ENCODE assay signal across 30 mouse cellular contexts in the genomic region with DNA sequence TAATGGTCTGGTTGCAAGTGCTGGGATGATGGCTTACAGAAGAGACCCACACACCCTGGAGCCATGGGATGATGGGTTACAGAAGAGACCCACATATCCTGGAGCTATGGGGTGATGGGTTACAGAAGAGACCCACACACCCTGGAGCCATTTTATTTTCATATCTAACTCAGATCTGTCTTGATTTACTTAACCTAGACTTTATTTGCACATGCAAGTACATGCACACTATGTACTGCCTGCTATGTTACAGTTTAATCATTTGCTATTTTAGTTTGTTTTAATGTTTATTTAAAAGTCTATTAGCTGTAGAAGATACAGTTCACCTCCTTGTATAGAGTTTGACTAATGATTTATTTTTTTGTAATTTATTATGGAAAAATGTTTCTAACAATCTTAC.
"Had no signal": no experiment of that assay in that cellular context is flagged by ENCODE, and none has a peak within 500 bp of the region (broad histone marks: within the 10 kb centered on the region; RNA-seq: fewer than 3 reads in every experiment).

No protein-coding gene starts in this region.

- H3K27ac ChIP-seq: left cerebral cortex, adult 2 months; limb, embryonic 10.5 days; limb, embryonic 12.5 days; limb, embryonic 13.5 days; limb, embryonic 15.5 days; liver, embryonic 13.5 days; liver, embryonic 14.5 days; lung, embryonic 15.5 days; macrophage; midbrain, embryonic 10.5 days; midbrain, embryonic 12.5 days; midbrain, embryonic 13.5 days; midbrain, embryonic 15.5 days; neural tube, embryonic 12.5 days had no signal

- H3K4me3 ChIP-seq: left cerebral cortex, adult 2 months; limb, embryonic 10.5 days; limb, embryonic 12.5 days; limb, embryonic 13.5 days; limb, embryonic 15.5 days; liver, embryonic 13.5 days; liver, embryonic 15.5 days; lung, embryonic 15.5 days; megakaryocyte, embryonic 14.5 days; midbrain, embryonic 10.5 days; midbrain, embryonic 12.5 days; midbrain, embryonic 13.5 days; midbrain, embryonic 15.5 days; myocyte; neural tube, embryonic 12.5 days had no signal

- H3K27me3 ChIP-seq: limb, embryonic 12.5 days; limb, embryonic 13.5 days; limb, embryonic 15.5 days; liver, embryonic 13.5 days; liver, embryonic 15.5 days; lung, embryonic 15.5 days; megakaryocyte, embryonic 14.5 days; midbrain, embryonic 12.5 days; midbrain, embryonic 13.5 days; midbrain, embryonic 15.5 days; neural tube, embryonic 12.5 days had no signal

- H3K9ac ChIP-seq: limb, embryonic 12.5 days; limb, embryonic 13.5 days; limb, embryonic 15.5 days; liver, embryonic 13.5 days; liver, embryonic 14.5 days; liver, embryonic 15.5 days; lung, embryonic 14.5 days; lung, embryonic 15.5 days; midbrain, embryonic 12.5 days; midbrain, embryonic 13.5 days; midbrain, embryonic 15.5 days; neural tube, embryonic 12.5 days had no signal

- H3K4me1 ChIP-seq: midbrain, embryonic 10.5 days; midbrain, embryonic 15.5 days; neural tube, embryonic 12.5 days had no signal

- DNase-seq: layer of hippocampus, postnatal 36 days; left cerebral cortex, postnatal 4 days; liver, embryonic 13.5 days; lung, adult 18-20 months; lung, adult 2 months; lung, embryonic 14.5 days; lung, postnatal 10 days; lung, postnatal 14 days; lung, postnatal 36 days; lung, postnatal 4 days; midbrain, embryonic 14.5 days had no signal

- H3K36me3 ChIP-seq: limb, embryonic 12.5 days; limb, embryonic 13.5 days; limb, embryonic 15.5 days; lung, embryonic 15.5 days; midbrain, embryonic 12.5 days; midbrain, embryonic 13.5 days; midbrain, embryonic 15.5 days; neural tube, embryonic 12.5 days had no signal

- ATAC-seq: lung, postnatal 0 days; midbrain, embryonic 13.5 days; midbrain, embryonic 15.5 days; midbrain, embryonic 16.5 days had no signal

- H3K4me2 ChIP-seq: limb, embryonic 12.5 days; limb, embryonic 13.5 days; limb, embryonic 15.5 days; liver, embryonic 13.5 days; liver, embryonic 15.5 days; lung, embryonic 14.5 days; lung, embryonic 15.5 days; midbrain, embryonic 11.5 days; midbrain, embryonic 12.5 days; midbrain, embryonic 13.5 days; midbrain, embryonic 15.5 days; neural tube, embryonic 12.5 days had no signal

- H3K9me3 ChIP-seq: limb, embryonic 10.5 days; limb, embryonic 12.5 days; limb, embryonic 13.5 days; limb, embryonic 15.5 days; liver, embryonic 13.5 days; liver, embryonic 15.5 days; lung, embryonic 15.5 days; megakaryocyte, embryonic 14.5 days; midbrain, embryonic 10.5 days; midbrain, embryonic 12.5 days; midbrain, embryonic 13.5 days; midbrain, embryonic 15.5 days; neural tube, embryonic 12.5 days had no signal
